Mouse (Mus musculus) retina, embryonic 14.5 days (tissue): ENCODE results near the gene Adgra3.

ENCODE experiments used
- DNase-seq: peaks from one replicate; pipeline ENCODE4 v3.0.0-alpha.2; 2015; ENCODE audit warnings: low spot score

Adgra3 gene

DNA sequence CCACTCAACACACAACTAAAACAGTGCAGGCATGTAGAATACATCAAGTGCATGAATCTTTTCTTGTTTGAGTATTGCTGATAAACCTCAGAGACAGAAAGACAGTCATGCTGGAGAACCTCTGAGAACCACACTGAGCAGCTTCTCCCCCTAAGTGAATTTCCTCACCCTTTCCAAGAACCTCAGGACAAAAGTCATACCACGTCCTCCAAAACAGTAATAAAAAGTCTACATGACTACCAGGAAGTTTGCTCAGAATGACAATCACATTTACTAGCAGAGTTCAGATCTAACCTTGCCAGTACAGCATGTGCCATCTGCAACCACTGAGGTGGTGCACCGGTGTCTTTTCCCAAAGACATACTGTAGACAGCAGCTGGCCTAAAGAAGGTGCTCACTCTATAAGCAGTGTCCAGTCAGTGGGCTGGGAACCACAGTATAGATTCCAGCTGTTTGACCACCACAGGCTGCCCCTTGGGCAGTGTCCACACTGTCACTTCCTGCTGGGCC is 27.0 kb downstream of the Adgra3 start:
- DNase-seq = no peak

DNA sequence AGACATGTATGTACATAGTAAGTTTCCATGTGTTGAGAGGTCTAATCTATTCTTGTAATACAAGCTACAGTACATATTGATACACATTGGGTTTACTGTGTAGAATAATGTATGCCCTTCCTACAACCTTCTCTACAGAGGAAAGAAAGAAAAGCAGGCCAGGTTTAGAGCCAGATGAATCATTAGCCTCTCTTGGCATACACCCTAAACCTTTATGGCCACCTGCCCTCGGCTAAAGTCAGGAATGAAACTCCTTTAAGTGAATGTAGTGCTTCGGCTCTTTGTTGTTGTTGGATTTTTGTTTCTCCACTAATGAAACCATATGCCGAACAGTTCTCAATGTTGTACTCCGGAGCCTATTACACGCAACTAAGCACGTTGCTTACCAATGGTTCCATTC is 27.5 kb downstream of the Adgra3 start:
- DNase-seq = no peak

DNA sequence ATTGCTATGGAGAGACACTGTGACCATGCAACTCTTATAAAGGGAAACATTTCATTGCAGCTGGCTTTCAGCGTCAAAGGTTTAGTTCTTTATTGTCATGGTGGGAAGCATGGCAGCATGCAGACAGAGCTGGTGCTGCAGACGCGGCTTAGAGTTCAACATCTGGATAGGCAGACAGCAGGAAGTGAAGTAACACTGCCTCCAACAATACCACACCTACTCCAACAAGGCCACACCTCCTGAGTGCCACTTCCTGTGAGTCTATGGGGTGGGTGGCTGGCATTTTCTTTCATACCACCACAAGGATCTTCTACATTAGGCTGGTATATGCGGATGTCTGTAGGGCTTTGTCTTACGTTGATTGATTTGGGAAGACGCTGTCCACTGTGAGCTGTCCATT is 29.1 kb downstream of the Adgra3 start:
- no peak for DNase-seq

DNA sequence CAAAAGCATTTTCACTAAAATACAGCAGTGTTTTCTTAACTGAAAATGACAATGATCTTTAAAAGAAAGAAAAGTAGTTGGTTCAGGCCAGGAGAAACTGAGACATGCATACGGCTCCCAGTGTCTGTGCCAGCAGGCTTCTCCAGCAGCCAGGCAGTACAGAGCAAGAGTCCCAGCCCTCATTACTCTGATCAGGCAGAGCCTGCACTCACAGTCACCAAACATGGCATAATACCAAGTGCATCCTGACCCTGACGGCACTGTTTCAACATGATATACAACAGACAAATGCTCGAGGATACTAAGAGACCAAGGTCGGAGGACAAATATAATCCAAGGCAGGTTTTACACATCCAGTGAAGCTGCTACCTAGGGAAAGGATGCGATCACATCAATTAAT is 31.2 kb downstream of the Adgra3 start:
- DNase-seq = no peak

DNA sequence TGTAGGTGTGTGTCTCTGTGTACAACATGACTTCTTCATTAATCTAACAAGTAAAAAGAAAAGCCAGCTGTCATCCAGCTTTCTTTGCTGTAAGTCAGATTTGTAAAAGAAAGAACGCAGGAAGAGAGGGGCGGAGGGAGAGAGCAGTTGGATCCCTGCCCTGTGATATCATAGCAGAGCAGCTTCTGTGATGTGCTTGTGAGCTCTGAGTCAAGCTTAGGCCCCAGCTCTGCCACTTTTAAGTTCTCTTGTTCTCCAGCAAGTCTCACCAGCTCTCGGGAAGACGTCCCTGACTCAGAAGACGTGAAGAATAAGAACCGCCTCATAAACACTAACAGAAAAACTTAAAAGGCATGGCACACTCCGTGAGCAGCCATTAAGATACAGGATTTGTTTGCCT is 31.8 kb downstream of the Adgra3 start:
- DNase-seq = no peak

DNA sequence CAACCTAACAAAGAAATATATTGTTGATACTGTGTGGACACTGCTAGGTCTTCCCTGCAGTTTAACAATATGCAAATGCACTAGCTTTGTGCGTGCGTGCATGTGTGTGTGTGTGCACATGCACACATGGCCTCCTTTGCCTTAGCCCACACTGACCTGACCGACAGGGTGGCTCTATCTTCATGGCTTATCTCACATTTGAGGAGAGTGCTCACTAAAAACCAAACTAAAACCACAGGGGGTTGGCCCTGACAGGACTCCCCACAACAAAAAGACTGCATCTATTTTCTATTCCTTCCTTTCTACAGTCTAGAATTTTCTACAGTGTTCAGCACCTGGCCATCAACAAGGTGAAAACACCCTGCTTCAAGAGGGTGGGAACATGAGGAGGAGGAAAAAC is 32.7 kb downstream of the Adgra3 start:
- no peak for DNase-seq

DNA sequence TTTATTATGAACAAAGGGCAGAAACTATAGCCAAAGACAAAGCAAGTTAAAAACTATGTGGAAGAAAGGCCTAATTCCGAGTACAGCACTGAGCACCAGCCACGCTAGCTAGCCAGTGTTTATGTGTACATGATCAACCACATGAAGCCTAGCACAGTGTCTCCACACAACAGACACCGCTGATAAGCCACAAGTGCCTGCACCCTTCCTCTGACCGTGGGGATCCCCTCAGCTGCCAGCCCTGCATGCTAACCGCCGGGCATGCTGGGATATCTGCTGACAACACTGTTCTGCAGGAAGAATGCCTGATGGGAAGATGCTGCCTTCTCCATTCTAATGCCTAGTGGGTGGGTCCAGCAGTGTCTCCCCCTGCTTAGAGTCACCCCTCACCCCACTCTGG is 34.7 kb downstream of the Adgra3 start:
- no peak for DNase-seq

DNA sequence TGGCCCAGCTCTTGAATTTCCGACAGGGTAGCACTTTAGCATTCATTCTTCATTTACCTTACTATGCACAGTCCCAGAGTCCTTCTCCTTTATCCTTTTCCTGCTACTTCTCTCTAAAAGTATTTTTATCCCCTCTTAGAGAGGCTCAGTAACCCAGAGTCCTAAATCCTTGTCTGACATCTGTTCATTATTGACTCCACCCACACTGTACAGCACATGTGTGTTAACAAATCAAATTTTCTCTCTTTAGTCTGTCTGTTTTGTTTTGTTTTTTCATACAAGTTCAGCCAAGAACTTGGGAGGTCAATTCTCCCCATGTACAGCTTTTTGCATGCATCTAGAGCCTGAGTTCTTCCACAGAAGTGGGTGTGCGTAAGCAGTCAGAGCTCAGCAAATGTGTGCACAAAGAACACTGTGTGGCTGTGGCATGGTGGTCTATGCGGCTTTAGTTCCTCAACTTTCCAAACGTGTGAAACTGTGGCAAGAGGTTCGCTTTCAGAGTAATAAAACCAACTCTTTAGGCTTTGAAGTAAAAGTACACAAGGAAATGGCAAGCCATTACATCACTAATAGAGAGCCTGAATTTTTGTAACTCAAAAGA is 42.7 kb downstream of the Adgra3 start:
- DNase-seq = no peak

DNA sequence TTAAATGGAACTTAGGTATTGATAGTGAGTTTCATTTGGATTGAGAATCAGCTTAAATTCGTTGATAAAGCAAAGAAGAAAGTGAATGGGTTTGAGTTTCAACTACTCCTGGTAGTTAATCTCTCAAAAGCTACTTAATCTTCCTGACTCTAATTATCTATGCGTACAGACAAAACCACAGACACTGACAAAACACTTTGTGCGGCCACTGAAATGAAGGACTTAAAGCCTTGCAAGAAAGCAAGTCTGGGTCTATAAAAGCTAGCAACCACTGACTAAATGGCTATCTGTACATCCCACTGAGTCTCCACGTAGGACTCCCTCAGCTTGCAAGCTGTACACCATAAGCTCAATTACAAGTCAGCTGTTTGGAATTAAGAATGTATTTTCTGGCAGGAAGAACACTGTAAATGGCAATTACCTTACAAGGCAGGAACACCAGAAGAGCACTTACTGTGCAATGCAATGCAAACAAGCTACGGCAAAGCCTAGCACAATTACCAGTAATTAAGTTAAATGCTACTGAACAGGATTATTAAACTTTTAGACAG is 43.6 kb downstream of the Adgra3 start:
- peak; percentile 21 for DNase-seq

DNA sequence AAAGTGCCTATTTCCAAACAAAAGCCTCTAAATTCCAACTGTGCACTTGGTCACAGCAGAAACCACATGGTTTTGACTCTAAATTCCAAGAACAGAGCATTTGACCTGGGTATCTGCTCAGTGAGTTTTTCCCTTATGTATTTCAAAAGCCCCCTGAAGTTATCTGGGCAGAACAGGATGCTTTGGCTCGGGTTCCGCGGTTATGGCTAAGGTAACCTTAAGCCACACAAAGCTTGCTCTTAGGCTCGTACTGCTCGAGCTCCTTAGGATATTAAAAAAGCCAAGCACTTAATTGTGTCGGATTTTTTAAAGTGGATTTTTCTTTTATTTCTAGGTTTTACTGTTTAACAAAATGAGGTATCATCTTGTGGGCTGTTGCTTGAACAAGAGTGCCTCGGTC is 44.1 kb downstream of the Adgra3 start:
- no peak for DNase-seq

DNA sequence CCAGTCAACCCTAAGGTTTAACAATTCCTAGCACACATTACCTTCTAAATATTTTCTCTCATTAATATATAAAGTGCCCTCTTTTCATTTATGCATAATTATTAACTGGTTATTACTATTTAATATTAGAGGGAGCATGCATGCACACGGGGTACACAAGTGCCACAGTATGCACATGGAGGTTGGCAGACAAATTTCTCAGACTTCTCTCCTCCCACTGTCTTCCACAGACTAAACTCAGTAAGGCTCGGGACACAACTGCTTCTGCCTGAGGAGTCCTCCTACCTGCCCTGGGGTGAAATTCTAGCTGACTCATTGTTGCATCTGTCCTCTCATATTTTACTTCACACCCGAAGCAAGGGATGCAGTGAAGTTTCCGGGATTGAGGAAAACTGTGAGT is 44.8 kb downstream of the Adgra3 start:
- no peak for DNase-seq

DNA sequence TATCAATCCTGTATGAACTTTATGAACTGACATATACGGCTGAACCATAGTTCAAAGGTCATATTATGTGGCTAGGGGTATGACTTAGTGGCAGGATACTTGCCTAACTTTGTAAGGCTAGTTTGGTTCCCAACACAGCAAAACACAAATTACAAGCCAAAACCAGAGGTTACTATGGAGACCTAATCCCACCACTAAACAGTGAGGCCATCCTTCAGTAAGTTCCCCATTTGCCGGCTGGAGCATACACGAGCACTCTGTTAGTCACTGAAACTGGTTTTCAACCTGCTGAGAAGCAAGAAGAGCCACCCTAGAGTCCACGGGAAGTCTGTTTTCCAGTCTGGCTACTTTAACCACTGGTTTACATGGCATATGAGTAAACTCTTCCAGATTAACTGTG is 50.0 kb downstream of the Adgra3 start:
- no peak for DNase-seq

DNA sequence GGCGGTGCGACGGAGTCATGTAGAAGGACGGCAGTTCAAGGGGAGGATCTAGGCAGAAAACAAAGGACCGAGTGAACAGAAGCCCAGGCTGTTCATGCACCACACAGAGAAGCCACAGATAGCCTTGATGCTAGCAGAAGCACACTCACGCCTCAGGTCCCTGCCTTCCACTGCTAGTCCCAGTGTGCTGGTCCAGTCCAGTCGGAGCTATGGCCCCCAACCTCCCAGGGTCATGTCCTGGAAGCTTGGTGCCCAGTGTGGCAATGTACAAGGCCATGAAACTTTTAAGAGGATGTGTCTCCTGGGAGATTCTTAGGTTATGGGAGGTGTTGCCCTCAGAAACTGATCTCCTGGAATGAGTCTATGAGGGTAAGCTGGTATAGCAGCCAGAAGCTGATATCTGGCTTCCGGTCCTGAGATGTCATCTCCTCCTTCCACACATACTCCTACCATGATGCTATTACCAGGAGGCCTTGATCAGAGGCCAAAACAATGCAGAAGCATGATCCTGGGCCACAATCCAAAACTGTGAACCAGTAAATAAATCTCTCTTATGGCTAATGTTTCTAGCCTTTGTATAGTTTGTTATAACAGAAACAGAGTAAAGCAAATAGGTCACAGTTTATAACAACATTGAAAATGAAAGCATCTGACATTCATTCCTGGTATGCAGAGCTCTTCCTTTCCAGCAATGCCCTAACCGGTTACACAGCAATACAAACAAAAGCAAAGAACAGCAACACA is 51.7 kb downstream of the Adgra3 start:
- no peak for DNase-seq

DNA sequence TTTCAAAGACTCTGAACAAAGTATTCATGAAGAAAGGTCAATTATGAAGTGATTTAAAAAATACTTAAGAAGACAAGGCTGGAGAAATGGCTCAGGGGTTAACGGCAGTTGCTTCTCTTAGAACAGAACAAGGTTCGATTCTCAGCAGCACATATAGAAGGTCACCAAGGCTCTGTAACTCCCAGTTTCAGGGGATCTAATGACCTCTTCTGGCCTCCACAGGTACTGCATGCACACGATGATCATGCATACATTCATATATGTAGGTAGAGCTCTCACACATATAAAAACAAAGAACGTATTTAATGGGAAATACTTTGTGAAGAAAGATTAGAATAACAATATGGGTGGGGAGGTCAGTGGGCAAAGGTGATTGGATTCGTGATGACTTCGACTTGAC is 56.5 kb downstream of the Adgra3 start:
- peak; percentile 42 for DNase-seq

DNA sequence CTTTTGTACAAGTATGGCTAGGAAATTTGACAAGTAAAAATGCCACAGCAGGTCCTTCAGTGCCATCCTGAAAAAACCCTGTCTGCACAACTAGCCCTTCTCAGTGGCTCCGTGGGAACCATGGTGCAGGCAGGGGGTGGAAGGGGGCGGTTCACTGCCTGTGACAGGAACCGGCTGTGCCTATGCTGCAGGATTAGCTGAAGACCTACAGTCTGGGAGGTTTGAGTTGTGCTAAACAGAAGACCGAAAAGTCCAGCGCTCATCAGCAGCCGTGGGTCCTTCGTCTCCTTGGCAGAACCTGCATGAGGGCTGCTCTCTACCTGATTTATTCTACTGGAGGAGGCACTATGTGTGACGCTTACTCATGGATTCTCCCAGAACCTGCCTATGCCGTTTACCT is 59.0 kb downstream of the Adgra3 start:
- no peak for DNase-seq

DNA sequence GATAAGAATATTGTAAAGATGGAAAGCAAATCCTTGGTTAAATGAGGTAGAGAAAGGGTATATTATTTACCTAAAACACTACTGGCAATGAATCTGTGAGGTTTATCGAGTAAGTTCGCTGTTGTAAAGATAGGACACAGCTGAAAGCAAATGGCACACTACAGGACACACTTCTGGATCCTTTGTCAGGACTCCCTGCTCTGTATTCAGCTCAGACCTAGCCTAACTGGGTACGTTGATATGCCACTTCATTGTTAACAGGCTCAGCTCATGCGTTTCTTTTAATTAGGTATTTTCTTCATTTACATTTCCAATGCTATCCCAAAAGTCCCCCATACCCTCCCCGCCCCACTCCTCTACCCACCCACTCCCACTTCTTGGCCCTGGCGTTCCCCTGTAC is 61.8 kb downstream of the Adgra3 start:
- DNase-seq = no peak

DNA sequence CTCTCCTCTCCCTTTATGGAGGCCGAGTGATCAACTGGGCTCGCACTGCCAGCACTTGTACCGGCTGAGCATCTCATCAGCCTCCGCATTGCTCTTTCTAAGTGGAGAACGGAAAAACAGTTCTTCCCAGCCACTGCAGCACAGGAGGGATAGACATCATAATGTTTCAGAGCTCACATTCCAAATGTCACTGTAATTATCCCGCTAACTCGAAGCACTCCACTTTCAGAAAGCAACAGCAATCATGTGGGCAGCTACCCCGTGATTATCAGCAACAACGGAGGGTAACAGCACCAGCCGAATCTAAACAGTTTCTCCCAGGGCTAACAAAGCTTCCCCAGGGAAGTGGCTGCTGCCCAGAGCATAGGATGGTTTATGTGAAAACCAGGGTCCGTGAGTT is 62.3 kb downstream of the Adgra3 start:
- DNase-seq = no peak

DNA sequence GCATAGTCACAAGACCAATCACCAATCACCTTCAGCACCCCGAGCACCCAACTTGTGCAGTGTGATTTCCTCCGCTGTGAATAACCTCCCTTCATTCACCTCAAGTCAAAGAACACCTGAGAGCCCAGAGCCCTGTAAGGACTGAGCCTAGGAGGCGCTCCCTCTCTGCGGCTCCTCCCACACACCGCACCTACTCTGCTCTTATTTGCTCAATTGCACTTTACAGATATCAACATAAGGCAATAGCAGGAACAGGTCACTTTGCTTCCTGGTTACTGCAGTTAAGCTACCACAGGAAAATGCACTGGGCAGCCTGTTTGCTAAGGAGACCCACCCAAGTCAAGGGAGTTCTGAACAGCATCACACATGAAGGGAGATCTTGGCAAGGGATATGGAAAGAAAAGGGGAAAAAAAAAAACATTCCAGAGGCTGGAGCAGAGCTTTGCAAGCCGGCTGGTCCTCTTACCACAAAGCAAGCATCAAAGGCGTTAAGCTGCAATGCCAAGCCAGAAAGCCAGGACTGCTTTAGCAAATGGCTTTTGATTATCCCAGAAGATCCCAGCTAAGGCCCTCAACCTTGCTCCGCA is 68.0 kb downstream of the Adgra3 start:
- no peak for DNase-seq

DNA sequence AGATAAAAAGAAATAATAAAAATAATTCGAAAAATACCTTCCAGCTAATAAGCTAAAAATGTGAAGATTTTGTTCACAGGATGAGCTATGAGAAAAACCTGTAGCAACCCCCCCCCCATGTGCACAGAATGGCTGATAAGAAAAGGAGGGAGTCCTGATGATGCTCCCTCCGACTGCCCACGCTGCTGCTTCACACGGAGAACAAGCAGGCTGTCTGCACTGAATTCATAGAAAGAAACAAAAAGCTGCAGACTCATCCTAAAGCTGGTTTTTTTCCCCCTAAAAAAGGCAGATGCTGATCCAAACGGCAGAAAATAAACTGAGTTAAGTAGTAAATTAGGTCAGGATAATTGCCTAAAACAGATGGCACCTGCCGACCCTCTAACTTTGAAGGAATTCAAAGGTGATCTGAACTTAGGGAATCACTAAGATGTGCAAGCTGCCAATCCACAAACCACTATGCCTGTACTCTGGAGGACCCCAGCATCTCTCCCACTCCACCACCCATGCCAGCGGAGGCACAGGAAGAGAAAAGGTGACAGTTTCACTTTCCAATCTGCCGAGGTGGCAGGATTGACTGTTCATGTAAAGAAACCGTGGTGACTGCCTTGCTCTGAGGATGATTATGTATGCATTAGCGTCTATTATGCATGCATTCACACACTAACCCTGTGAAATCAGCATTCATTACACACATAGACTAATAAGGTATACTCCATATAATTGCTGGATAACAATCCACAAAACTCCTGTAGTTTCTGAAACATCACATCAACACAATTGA is 70.6 kb downstream of the Adgra3 start:
- DNase-seq = no peak

DNA sequence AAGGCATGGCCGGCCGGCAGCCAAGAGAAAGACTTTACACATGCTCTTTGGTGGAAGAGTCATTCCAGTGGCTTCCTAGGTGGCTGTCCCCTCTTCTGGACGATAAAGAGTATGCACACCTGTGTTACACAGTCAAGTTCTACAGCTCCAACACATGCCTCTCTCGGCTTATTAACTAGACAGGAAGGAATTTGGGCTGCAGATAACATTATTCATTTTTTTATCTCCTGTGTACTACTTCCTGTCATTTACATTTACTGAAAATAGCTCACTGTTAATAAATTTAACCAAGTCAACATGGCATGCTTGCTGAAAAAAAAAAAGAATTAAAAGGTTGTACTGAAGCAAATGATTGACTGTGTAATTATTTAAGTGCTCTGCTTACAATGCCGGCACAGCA is 78.1 kb downstream of the Adgra3 start:
- no peak for DNase-seq

DNA sequence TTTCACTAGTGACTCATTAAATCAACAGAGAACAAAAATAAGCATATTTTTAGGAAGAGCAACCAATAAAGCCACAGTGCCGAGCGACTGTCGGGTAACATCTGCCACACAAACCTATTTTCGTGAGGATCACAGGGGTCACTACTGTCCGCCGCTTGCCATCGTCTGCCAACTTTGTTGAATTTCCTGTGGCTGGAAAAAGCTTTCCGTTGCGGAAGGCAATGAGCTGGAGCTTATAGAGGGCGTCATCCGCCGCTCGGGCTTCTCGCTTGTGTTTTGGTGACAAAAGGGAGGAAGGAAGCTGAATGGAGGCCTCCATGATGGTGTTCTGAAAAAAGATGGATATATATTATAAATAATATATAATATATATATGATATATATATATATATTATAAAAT is 79.6 kb downstream of the Adgra3 start:
- no peak for DNase-seq

DNA sequence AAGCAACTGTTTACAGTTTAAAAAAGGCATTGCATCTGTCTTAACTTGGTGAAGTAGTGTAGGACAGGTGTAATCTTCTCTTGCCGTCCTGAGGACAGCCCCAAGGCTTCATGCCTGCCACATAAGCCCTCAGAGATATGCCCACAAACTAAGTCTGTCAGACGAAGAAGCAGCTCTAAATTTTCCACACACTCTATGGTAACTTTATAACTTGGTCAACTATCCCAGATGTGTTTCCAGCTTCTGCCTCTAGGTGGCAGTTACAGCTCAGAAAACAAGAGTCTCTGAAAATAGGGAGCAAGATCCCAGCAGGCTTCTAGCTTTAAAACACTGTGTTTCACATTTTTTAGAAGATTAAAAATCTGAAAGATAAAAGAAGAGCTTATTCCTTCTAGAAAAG is 82.8 kb downstream of the Adgra3 start:
- peak; percentile 81 for DNase-seq

DNA sequence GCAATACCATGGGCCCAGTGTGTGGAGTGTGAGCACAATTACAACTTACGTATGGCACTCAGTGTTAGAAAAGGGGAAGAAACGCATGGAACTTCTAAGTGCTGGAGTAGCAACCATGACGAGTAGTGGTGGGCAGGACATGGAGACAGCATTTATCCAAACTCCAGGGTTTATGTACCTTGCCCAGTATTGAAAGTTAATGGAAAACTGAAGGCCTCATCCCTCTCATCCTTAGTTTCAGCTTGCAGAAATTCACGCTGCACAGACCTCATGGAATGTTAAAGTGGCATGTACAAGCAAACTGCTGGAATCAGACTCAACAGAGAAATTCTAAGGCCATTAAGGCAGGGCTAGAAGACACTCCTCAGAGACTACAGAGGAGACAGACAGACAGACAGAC is 84.6 kb downstream of the Adgra3 start:
- no peak for DNase-seq
